ENCODE assay signal across 23 mouse cellular contexts in the genomic region with DNA sequence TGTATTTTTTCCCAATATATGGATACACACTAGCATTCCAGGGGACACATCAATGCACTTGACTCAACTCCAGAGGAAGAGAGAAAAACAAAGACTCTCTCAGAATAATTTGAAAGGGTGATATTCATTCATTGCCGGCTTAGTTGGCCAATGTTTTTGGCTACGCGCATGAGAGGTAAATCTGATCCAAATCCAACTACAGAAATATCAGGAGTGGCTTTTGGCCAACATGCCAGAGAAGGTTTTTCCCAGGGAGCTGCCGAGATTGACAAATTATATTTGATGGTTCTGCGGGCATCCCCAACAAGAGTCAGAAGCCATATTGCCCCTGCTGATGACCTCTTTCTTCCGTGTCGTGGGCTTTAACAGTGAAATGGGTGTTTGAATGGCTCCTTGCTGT.
DNase-seq lines count a peak whose midpoint lies in the region; ATAC-seq and TF ChIP-seq lines count a peak whose summit lies in the region.
"Had no signal": no experiment of that assay in that cellular context is flagged by ENCODE, and none has a peak within 500 bp of the region (broad histone marks: within the 10 kb centered on the region; RNA-seq: fewer than 3 reads in every experiment).

No protein-coding gene starts in this region.

- no peak for ATAC-seq in forebrain, embryonic 14.5 days
- ATAC-seq in forebrain, postnatal 0 days, result no peak
- ATAC-seq: CD4-positive, CD25-positive, alpha-beta regulatory T cell, adult 4 months; forebrain, embryonic 15.5 days had no signal

- 0 out of 2 replicates have a peak, but pooled peaks cover 2% of the 10 kb centered on the region for H3K4me1 ChIP-seq in forebrain, embryonic 14.5 days (ENCODE audit: control insufficient read depth, insufficient read depth, low read length)
- H3K4me1 ChIP-seq in forebrain, postnatal 0 days (ENCODE audit: insufficient read depth), result no peaks in the 10 kb centered on the region
- H3K4me1 ChIP-seq: embryonic facial prominence, embryonic 13.5 days; forebrain, embryonic 10.5 days; forebrain, embryonic 12.5 days had no signal

- H3K36me3 ChIP-seq in forebrain, embryonic 14.5 days (ENCODE audit: control insufficient read depth, insufficient read depth, low read length), result no peaks in the 10 kb centered on the region
- H3K36me3 ChIP-seq in forebrain, postnatal 0 days (ENCODE audit: insufficient read depth), result no peaks in the 10 kb centered on the region
- H3K36me3 ChIP-seq: embryonic facial prominence, embryonic 13.5 days; forebrain, embryonic 10.5 days; forebrain, embryonic 12.5 days; forebrain, embryonic 15.5 days; G1E had no signal

- no peaks in the 10 kb centered on the region for H3K27me3 ChIP-seq in forebrain, embryonic 14.5 days (replicated peaks; ENCODE audit: control insufficient read depth, insufficient read depth, low read length)
- no peaks in the 10 kb centered on the region for H3K27me3 ChIP-seq in forebrain, postnatal 0 days (ENCODE audit: insufficient read depth, low read length)
- H3K27me3 ChIP-seq: CH12.LX; embryonic facial prominence, embryonic 13.5 days; forebrain, embryonic 12.5 days; forebrain, embryonic 15.5 days had no signal

- no peak overlapping the region for H3K4me2 ChIP-seq in forebrain, embryonic 14.5 days (ENCODE audit: low read length)
- no peak overlapping the region for H3K4me2 ChIP-seq in forebrain, postnatal 0 days (ENCODE audit: low read depth)
- H3K4me2 ChIP-seq: embryonic facial prominence, embryonic 13.5 days; forebrain, embryonic 12.5 days; forebrain, embryonic 15.5 days had no signal

- 72% methylated on average over 7 of the region's 7 CpGs for WGBS in forebrain, embryonic 14.5 days
- 52% methylated on average over 7 of the region's 7 CpGs for WGBS in forebrain, postnatal 0 days

- DNase-seq in cerebellum, postnatal 10 days, result peak; percentile 53 to 54
- no peak for DNase-seq in cerebellum, adult 11 months
- peak; percentile 5 to 7 for DNase-seq in cerebellum, postnatal 25 days
- DNase-seq in cerebellum, postnatal 4 days (ENCODE audit: low spot score in 2 of 2), result no peak
- DNase-seq in forebrain, embryonic 14.5 days (ENCODE audit: low spot score), result peak; percentile 14
- no peak for DNase-seq in forebrain, postnatal 0 days
- DNase-seq in fibroblast of lung, adult 2 months (ENCODE audit: low read depth), result peak; percentile 10
- no peak for DNase-seq in right cerebral cortex, postnatal 4 days
- DNase-seq: adrenal gland, adult 2 months; adrenal gland, postnatal 10 days; adrenal gland, postnatal 25 days; B cell, adult 2 months; cerebellum, adult 18-20 months; cerebellum, adult 9-10 months; cerebellum, postnatal 36 days; gastrocnemius, adult 2 months had no signal

- H3K9ac ChIP-seq in forebrain, embryonic 14.5 days (ENCODE audit: low read length), result no peak overlapping the region
- H3K9ac ChIP-seq in forebrain, postnatal 0 days, result no peak overlapping the region
- H3K9ac ChIP-seq: embryonic facial prominence, embryonic 13.5 days; forebrain, embryonic 12.5 days; forebrain, embryonic 15.5 days had no signal

- no peak for TF ChIP-seq CTCF in forebrain, postnatal 0 days (IDR thresholded peaks at IDR 0.05; ENCODE audit: low read depth)

- H3K9me3 ChIP-seq in forebrain, embryonic 14.5 days (replicated peaks; ENCODE audit: control insufficient read depth, low read length), result no peaks in the 10 kb centered on the region
- no peaks in the 10 kb centered on the region for H3K9me3 ChIP-seq in forebrain, postnatal 0 days (ENCODE audit: low read length)
- H3K9me3 ChIP-seq: embryonic facial prominence, embryonic 13.5 days; forebrain, embryonic 10.5 days; forebrain, embryonic 12.5 days; forebrain, embryonic 15.5 days; G1E had no signal

- H3K27ac ChIP-seq in forebrain, embryonic 14.5 days (ENCODE audit: low read depth, low read length), result no peak overlapping the region
- H3K27ac ChIP-seq in forebrain, postnatal 0 days (ENCODE audit: low read depth, low read length), result no peak overlapping the region
- H3K27ac ChIP-seq: embryonic facial prominence, embryonic 13.5 days; forebrain, embryonic 10.5 days; forebrain, embryonic 12.5 days; forebrain, embryonic 15.5 days; gastrocnemius, adult 2 months had no signal

- H3K4me3 ChIP-seq in forebrain, embryonic 14.5 days (ENCODE audit: low read depth, low read length), result no peak overlapping the region
- H3K4me3 ChIP-seq in forebrain, postnatal 0 days (ENCODE audit: low read depth, low read length), result no peak overlapping the region
- H3K4me3 ChIP-seq: embryonic facial prominence, embryonic 13.5 days; forebrain, embryonic 10.5 days; forebrain, embryonic 12.5 days; forebrain, embryonic 15.5 days; gastrocnemius, adult 2 months had no signal

Comparison
In these comparisons a context has a peak if more than half of its experiments do, and no peak if none do; other contexts are left out.
1. DNase-seq: peak in cerebellum, postnatal 10 days (2 of 2), cerebellum, postnatal 25 days (2 of 2), forebrain, embryonic 14.5 days (single experiment) and fibroblast of lung, adult 2 months (single experiment); none in cerebellum, adult 11 months (single experiment), cerebellum, postnatal 4 days (0 of 2), forebrain, postnatal 0 days (single experiment) and right cerebral cortex, postnatal 4 days (single experiment).